Mouse (Mus musculus) limb, embryonic 15.5 days (tissue): ENCODE measurements around the gene Serinc1. TPM values are rescaled to one million over a fixed set of nuclear protein-coding genes. Genes with fewer than 3 reads are reported as not detected.
A peak's percentile ranks its signal among the peaks of the same experiment; 100 is the strongest.

Experiments
- ATAC-seq: fragments of 200-750 bp; cut with Nextera tagmentation; 2 replicates; pipeline ENCODE4 v1.8.0; 2017; ENCODE audit warnings: low read depth, moderate TSS enrichment; ENCODE audit not compliant: insufficient number of reproducible peaks, low FRiP score, low TSS enrichment
- H3K27ac ChIP-seq: fragments of 300-500 bp; sonication (generic); 2 replicates; pipeline ENCODE4 v1.5.1; 2015; ENCODE audit warnings: moderate library complexity, mild to moderate bottlenecking, inconsistent platforms
- H3K27me3 ChIP-seq: fragments of 300-500 bp; sonication (generic); 2 replicates; pipeline ENCODE4 v1.6.1; 2015; ENCODE audit warnings: inconsistent platforms
- H3K36me3 ChIP-seq: fragments of 300-500 bp; sonication (generic); 2 replicates; pipeline ENCODE4 v1.6.1; 2015; ENCODE audit warnings: inconsistent platforms
- H3K4me1 ChIP-seq: fragments of 300-500 bp; sonication (generic); 2 replicates; pipeline ENCODE4 v1.6.1; 2015; ENCODE audit warnings: inconsistent platforms
- H3K4me2 ChIP-seq: fragments of 300-500 bp; sonication (generic); 2 replicates; pipeline ENCODE4 v1.6.1; 2015; ENCODE audit warnings: mild to moderate bottlenecking, inconsistent platforms
- H3K4me3 ChIP-seq: fragments of 300-500 bp; sonication (generic); 2 replicates; pipeline ENCODE4 v1.5.1; 2015; ENCODE audit warnings: mild to moderate bottlenecking, inconsistent platforms
- H3K9ac ChIP-seq: fragments of 300-500 bp; sonication (generic); 2 replicates; pipeline ENCODE4 v1.6.1; 2015; ENCODE audit warnings: inconsistent platforms
- H3K9me3 ChIP-seq: fragments of 300-500 bp; sonication (generic); 2 replicates; pipeline ENCODE4 v1.6.1; 2016; ENCODE audit warnings: inconsistent platforms
- WGBS: fragments of 180-500 bp; shearing (Covaris S2); methylation state at CpG from one replicate; pipeline ENCODE4 v1.1.7; 2015; 5-methylcytosine and 5-hydroxymethylcytosine counted together
- polyA plus RNA-seq: library from polyadenylated mRNA; unstranded; fragments of >200 nt; fragmentation: Nextera tagmentation; extraction: Ambion mirVana; gene quantifications from 2 replicates; pipeline ENCODE4 v1.2.1, GENCODE M21; 2015

Serinc1 gene
- polyA plus RNA-seq, 1 experiment from 2014 or later, result 147 TPM

DNA sequence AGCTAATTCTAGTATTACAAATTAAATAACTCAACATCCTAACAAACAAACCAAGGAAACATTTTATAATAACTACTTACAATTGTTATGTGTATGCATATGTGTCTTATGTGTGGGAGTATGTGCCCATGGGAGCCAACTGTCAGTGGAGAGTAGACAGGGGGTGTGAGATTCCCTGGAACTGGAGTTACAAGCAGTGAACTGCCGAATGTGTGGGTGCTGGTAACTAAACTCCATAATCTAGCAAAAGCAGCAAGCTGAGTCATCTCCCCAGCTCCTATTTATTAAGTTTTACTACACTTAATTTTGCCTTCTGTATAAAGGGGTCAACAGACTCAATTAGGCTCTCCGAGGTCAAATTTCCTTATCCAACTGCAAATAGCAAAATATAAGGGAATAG lies 1.3 kb downstream of the Serinc1 start:
- Histone ChIP-seq H3K4me1 (peaks cover 10% of the 10 kb centered on the region; the same call in 1 of the 2 replicates), H3K4me2 (peak overlapping the region; percentile 48), H3K27ac (no peak overlapping the region), H3K9ac (no peak overlapping the region), H3K27me3 (no peaks in the 10 kb centered on the region), H3K9me3 (no peaks in the 10 kb centered on the region), H3K4me3 (peak overlapping the region; percentile 86), H3K36me3 (peaks cover 15% of the 10 kb centered on the region)
- WGBS, result 58% methylated on average over 2 of the region's 2 CpGs
- no peak for ATAC-seq

DNA sequence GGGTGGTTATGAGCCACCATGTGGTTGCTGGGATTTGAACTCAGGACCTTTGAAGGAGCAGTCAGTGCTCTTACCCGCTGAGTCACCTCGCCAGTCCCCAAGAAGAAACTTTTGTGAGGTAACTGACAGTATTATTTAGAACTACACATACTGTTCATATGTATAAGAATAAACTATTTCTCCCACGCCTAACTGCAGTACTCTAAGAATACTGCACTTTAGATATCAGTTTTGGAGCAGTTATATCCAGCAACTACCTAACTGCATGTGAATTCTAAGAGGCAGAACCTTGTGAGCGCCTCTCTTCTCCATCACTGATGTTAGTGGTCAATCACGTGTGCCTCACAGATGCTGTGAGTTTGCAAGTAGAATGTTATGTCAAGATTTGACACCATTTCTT lies 5.9 kb downstream of the Serinc1 start:
- Histone ChIP-seq H3K27me3 (no peaks in the 10 kb centered on the region), H3K27ac (no peak overlapping the region), H3K36me3 (peaks cover 40% of the 10 kb centered on the region), H3K4me3 (no peak overlapping the region), H3K9me3 (no peaks in the 10 kb centered on the region; the same call in 1 of the 2 replicates), H3K4me2 (no peak overlapping the region), H3K4me1 (peaks cover 10% of the 10 kb centered on the region; the same call in 1 of the 2 replicates), H3K9ac (no peak overlapping the region)
- ATAC-seq, result no peak
- WGBS, result 93% methylated on average over 5 of the region's 5 CpGs

DNA sequence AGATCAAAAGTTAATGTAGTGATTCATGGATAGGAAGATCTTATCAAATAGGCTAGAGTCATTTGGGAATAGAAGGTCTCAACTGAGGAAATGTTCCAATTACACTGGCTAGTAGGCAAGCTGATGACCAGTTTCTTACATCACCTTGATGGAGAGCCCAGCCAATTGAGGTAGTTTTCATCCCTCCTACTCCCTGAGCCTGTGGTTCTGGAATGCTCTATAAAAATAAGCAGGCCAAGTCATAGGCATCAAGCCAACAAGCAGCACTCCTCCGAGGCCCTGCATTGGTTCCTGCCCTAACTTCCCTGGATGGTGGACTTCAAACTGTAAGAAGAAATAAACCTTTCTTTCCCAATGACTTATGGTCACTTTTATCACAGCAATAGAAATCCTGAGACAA lies 17.1 kb downstream of the Serinc1 start:
- no peak overlapping the region for H3K4me3 ChIP-seq
- no peaks in the 10 kb centered on the region for H3K27me3 ChIP-seq
- H3K9me3 ChIP-seq, result no peaks in the 10 kb centered on the region
- H3K36me3 ChIP-seq, result peaks cover 69% of the 10 kb centered on the region
- no peak overlapping the region for H3K9ac ChIP-seq
- ATAC-seq, result no peak
- no peak overlapping the region for H3K27ac ChIP-seq
- no peak overlapping the region for H3K4me2 ChIP-seq
- WGBS, result 37% methylated on average over 1 of the region's 1 CpGs
- no peaks in the 10 kb centered on the region for H3K4me1 ChIP-seq

DNA sequence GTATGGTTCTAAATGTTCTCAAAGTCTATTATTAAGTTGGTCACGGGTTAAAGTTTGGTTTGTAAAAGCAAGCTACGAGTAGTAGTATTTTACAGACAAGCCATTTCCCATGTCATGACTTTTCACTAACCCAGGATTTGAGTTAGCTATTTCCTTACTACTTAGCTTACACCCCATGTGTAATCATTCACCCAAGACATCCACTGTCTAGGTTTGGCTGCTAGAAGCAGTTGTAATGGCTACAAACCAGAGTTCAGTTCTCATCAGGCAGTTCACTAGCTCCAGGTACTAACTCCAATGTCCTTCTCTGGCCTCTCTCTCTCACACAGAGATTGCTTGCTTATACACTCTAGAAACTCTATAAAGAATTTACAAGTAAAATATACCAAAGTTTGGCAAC lies 17.7 kb downstream of the Serinc1 start:
- ATAC-seq, result no peak
- no peak overlapping the region for H3K9ac ChIP-seq
- 92% methylated on average over 2 of the region's 2 CpGs for WGBS
- H3K27ac ChIP-seq, result no peak overlapping the region
- H3K27me3 ChIP-seq, result no peaks in the 10 kb centered on the region
- H3K4me2 ChIP-seq, result no peak overlapping the region
- H3K4me1 ChIP-seq, result no peaks in the 10 kb centered on the region
- no peak overlapping the region for H3K4me3 ChIP-seq
- H3K36me3 ChIP-seq, result peaks cover 66% of the 10 kb centered on the region
- H3K9me3 ChIP-seq, result no peaks in the 10 kb centered on the region

DNA sequence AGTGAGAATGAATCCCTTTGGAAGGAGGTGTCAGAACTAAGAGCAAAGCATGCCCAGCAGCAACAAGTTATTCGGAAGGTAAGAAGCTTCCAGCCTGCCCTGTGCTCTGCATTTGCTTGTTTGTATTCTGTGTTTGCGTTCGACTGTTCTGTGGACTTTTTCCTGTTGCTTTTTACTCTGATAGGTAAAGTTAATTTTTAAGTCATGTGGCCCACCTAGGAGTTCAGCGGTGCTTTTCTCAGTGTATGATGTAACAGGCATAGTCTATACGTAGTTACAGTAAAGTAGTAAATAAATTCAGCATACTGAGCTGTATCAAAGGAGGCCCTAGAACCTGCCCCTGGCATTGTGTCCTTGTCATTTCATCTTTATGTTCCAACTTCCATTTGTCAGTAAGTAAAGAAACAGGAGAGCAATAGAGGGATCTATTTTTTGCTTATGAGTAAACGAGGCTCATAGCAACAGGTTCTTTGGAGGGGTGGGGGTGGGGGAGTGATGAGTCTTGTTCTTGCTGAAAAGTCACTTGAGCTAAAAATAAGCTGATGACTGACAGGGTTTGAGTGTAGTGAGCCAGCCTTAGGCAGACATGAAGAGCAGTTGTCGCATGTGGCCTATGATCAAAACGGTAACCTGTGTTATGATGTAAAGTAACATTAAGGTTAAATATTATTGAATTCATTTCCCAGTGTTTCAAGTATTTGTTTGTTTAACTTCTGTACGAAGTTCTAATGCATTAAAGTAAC lies 32.7 kb downstream of the Serinc1 start:
- Histone ChIP-seq H3K4me2 (no peak overlapping the region), H3K9ac (no peak overlapping the region), H3K36me3 (peaks cover 14% of the 10 kb centered on the region), H3K4me3 (no peak overlapping the region), H3K9me3 (no peaks in the 10 kb centered on the region), H3K27ac (no peak overlapping the region), H3K27me3 (no peaks in the 10 kb centered on the region), H3K4me1 (no peaks in the 10 kb centered on the region)
- 71% methylated on average over 9 of the region's 9 CpGs for WGBS
- ATAC-seq, result no peak

DNA sequence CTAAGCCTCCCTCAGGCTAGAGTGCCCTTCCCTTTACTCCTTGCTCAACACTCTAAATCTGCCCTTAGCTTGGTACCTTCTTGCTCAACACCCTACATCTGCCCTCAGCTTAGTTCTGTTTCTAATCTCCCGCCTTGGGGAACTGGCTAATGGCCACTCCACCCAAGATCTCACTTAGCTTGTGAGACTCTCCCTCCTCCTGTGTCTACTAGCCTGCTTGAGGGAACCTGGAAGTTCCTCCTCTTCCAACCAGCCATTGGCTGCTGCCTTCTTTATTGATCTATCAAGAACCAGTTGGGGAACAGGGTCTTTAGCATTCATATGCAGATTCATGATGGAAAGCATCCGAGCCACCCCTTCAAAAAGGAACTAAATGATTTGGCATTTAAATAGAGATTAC lies 40.3 kb downstream of the Serinc1 start:
- Histone ChIP-seq H3K9me3 (no peaks in the 10 kb centered on the region), H3K4me1 (no peaks in the 10 kb centered on the region; the same call in 1 of the 2 replicates), H3K4me3 (no peak overlapping the region), H3K27ac (no peak overlapping the region), H3K9ac (no peak overlapping the region), H3K36me3 (0 out of 2 replicates have a peak, but pooled peaks cover 3% of the 10 kb centered on the region), H3K4me2 (no peak overlapping the region), H3K27me3 (no peaks in the 10 kb centered on the region)
- 84% methylated on average over 2 of the region's 2 CpGs for WGBS
- no peak for ATAC-seq

DNA sequence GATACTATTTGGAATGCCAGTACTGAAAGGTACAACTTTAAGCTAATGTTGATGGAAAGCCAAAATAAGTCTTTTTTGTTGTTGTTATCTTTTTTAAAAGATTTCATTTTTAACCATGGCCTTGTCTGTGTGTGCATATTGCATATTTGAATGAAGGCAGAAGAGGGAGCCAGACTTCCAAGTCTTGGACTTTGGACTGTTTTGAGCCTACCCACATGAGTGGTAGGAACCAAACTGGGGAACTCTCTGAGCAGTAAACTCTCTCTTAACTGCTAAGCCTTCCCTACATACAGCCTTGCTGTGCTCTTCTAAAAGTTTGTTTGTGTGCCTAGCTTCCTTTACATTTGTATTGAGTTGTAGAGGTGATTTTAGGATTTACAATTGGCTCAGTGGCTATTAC lies 43.7 kb downstream of the Serinc1 start:
- Histone ChIP-seq H3K36me3 (0 out of 2 replicates have a peak, but pooled peaks cover 3% of the 10 kb centered on the region), H3K27ac (no peak overlapping the region), H3K4me2 (no peak overlapping the region), H3K27me3 (no peaks in the 10 kb centered on the region), H3K4me3 (no peak overlapping the region), H3K9ac (no peak overlapping the region), H3K4me1 (no peaks in the 10 kb centered on the region; the same call in 1 of the 2 replicates), H3K9me3 (no peaks in the 10 kb centered on the region)
- no peak for ATAC-seq

DNA sequence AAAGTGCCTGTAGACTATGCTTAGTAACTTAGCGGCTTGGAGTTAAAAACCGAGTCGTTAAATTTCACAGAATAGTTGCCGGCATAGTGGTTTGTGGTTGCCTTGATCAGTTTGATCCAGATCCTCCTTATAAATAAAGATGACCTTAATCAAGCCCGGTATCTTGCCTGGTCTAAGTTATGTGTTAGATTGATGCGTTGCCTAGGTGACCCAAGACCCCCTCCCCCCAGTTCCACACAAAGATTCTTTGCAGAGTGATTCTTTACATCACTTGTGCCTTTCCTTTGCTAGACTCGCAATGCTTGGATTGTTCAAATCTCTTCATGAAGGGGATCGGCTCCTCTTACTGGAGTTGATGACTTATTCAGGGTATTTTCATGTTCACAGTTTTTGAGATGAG lies 45.1 kb downstream of the Serinc1 start:
- Histone ChIP-seq H3K4me3 (peak overlapping the region; percentile 85), H3K4me1 (no peaks in the 10 kb centered on the region; the same call in 1 of the 2 replicates), H3K27me3 (no peaks in the 10 kb centered on the region), H3K36me3 (no peaks in the 10 kb centered on the region), H3K4me2 (peak overlapping the region; percentile 46), H3K27ac (no peak overlapping the region), H3K9me3 (no peaks in the 10 kb centered on the region), H3K9ac (peak overlapping the region; percentile 94)
- WGBS, result 2% methylated on average over 8 of the region's 8 CpGs
- ATAC-seq, result no peak

DNA sequence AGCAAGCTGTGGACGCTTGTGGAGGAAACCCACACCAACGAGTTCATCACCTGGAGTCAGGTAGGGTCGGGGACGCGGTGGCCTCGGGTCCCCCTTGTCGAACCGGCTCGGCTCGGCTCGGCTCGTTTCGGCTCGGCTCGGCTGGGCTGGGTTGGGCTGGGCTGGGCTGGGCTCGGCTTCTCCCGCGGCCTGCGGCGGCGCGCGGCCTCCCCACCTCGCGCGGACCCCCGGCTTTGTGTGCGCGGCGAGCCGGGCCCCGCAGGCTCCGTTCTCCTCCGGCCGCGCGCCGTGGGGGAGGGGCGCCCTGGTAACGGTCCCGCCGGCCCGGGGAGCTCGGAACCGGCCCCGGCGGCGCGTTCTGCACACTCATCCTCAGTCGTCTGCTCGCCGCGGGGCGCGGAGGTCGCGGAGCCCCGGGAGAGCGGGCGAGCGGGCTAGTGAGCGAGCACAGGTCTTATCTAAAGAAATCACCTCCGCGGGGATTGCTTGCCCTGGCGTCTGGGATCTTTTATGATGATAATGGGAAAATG lies 45.7 kb downstream of the Serinc1 start:
- no peaks in the 10 kb centered on the region; the same call in 1 of the 2 replicates for H3K4me1 ChIP-seq
- under 1% methylated on average over 64 of the region's 65 CpGs for WGBS
- peak overlapping the region; percentile 94 for H3K9ac ChIP-seq
- H3K27me3 ChIP-seq, result no peaks in the 10 kb centered on the region
- peak overlapping the region; percentile 85 for H3K4me3 ChIP-seq
- peak overlapping the region; percentile 97 for H3K27ac ChIP-seq
- peak overlapping the region; percentile 46 for H3K4me2 ChIP-seq
- peak; percentile 88 for ATAC-seq
- no peaks in the 10 kb centered on the region for H3K36me3 ChIP-seq
- H3K9me3 ChIP-seq, result no peaks in the 10 kb centered on the region

DNA sequence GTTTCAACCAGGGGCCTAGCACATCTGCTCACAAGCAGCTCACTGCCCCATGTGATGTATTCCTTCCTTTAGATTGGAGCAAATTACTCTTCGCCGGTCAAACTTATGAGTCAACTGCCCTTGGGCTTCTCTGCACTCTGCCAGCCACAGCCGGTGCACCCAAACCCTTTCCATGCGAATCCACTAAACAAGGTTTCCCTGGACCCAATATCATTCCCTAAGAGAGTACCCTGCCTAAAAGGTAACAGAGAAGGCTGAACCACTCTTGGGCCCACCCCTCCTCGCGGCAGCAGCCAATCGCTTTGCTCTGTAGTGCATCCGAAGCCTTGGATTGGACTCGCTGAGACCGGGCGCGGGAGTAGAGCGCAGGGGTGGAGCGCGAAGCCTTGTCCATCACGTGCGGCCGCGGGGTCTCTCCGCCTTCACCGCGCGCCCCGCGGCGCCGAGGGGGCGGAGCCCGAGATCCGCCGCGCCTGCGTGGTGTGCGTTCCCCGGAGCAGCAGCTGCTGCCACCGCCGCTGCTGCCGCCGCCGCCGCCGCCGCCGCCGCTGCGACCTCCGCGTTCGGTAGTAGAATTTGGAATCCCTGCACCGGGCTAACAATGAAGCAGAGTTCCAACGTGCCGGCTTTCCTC lies 46.3 kb downstream of the Serinc1 start, which contains the start of gene Hsf2:
Hsf2 (plus strand) TSS at position 478 of the 634 bp plus-strand sequence.
- ATAC-seq, result peak; percentile 99
- Histone ChIP-seq H3K27me3 (no peaks in the 10 kb centered on the region), H3K4me3 (peak within 1 kb of the TSS; percentile 85), H3K9me3 (no peaks in the 10 kb centered on the region), H3K36me3 (no peaks in the 10 kb centered on the region), H3K4me1 (no peaks in the 10 kb centered on the region; the same call in 1 of the 2 replicates), H3K27ac (peak within 1 kb of the TSS; percentile 97), H3K9ac (peak within 1 kb of the TSS; percentile 94), H3K4me2 (peak within 1 kb of the TSS; percentile 46)
- WGBS, result under 1% methylated on average over 44 of the region's 52 CpGs

DNA sequence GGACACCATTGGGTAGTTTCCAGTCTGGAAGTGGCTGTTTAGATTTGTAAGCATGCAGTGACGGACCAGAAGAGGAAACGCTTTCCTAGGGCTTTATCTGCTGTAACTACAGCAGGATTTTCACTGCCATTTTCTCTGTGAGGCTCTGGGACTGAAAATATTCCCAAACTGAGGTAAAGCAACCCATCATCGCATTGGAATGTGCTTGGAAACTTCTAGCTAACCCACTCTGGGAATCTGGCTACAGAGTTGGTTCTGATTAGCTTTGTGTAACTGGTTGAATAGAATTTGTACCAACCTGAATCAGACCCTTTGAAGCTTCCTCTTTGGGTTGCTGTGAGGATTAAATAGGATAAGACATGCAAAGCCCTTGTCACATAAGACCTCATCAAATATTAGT lies 47.6 kb downstream of the Serinc1 start:
- 68% methylated on average over 3 of the region's 3 CpGs for WGBS
- H3K4me3 ChIP-seq, result no peak overlapping the region
- H3K9ac ChIP-seq, result no peak overlapping the region
- ATAC-seq, result no peak
- H3K9me3 ChIP-seq, result no peaks in the 10 kb centered on the region
- H3K27me3 ChIP-seq, result no peaks in the 10 kb centered on the region
- H3K27ac ChIP-seq, result no peak overlapping the region
- no peak overlapping the region for H3K4me2 ChIP-seq
- no peaks in the 10 kb centered on the region; the same call in 1 of the 2 replicates for H3K4me1 ChIP-seq
- H3K36me3 ChIP-seq, result no peaks in the 10 kb centered on the region

DNA sequence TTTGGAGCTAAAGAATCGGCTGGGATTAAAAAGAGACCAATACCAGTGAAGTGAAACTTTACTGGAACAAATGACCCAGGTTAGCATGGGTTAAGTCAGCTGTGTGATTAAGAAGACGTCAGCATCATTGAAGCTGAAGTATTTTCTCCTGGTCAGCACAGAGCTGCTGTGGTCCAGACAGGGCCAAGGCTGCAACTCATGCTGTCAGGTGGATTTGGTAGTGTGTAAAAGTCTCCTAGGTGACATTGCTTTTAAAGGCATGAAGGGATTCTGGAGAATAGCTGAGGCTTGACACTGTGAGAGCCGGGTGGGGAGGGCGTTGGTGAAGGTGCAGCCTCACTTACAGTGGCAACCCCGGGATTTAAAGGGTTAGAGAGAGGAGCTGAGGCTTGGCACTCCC lies 50.6 kb downstream of the Serinc1 start:
- H3K27ac ChIP-seq, result no peak overlapping the region
- no peaks in the 10 kb centered on the region for H3K4me1 ChIP-seq
- H3K36me3 ChIP-seq, result no peaks in the 10 kb centered on the region
- H3K27me3 ChIP-seq, result no peaks in the 10 kb centered on the region
- no peak overlapping the region for H3K4me3 ChIP-seq
- 49% methylated on average over 5 of the region's 5 CpGs for WGBS
- no peak overlapping the region for H3K9ac ChIP-seq
- ATAC-seq, result no peak
- H3K9me3 ChIP-seq, result no peaks in the 10 kb centered on the region
- no peak overlapping the region for H3K4me2 ChIP-seq
